Mouse (Mus musculus): ENCODE results near the gene Tfap2b.

The Tfap2b gene

DNA sequence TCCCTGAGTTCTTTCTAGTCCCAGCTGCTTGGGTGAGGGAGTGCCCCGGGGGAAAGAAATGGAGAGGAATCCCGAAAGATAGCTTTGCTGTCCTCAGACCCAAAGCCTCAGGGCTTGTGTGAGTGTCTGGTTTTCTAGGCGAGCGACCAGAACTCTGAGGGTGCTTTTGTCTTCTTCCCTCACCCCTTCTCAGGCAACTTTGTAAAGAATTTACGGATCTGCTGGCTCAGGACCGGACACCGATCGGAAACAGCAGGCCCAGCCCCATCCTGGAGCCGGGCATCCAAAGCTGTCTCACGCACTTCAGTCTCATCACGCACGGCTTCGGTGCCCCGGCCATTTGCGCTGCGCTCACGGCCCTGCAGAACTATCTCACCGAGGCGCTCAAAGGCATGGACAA lies 25.1 kb downstream of the Tfap2b start:
- DNase-seq (ENCODE audit: low spot score): no peak

DNA sequence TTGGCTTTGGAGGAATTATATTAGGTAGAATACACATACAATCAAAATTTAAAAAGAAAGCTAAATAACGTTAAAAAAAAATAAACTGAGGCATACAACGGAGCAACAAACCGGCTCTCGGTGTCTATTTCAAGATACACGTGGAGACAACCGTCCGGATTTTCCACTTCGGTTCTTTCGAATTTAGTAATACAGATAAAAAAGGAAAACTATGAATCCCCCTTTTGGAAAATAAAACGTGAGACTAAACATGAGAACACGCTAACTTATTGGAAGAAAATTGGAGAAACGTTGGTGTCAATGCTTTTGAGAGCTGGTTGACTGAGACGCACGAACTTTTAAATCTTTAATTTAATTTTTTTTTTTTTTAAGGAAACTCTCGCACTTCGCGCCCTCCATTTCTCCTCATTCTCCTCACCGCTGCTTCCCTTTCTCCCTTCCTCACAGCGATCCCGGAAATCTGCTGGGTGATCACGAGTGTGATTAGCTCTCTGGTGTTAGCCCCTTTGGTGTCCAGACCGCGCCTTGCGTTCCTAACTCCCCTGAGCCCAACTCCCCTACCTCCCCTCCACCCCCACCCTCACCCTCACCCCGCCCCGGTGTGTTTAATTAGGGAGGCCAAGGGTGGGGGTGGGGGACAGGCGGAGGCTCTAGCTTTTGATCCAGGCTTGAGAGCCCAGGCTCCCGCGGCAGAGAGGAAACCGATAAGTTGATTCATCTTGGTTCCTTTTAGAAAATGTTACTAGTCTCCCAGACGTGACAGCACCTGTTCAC lies 25.9 kb downstream of the Tfap2b start:
- no peak for DNase-seq (ENCODE audit: low spot score)

- DNase-seq (ENCODE audit: low spot score): no peak
Measured at GRCm38 (mm10) chr1:19236051-19236450, 27.3 kb downstream of the Tfap2b start.

DNA sequence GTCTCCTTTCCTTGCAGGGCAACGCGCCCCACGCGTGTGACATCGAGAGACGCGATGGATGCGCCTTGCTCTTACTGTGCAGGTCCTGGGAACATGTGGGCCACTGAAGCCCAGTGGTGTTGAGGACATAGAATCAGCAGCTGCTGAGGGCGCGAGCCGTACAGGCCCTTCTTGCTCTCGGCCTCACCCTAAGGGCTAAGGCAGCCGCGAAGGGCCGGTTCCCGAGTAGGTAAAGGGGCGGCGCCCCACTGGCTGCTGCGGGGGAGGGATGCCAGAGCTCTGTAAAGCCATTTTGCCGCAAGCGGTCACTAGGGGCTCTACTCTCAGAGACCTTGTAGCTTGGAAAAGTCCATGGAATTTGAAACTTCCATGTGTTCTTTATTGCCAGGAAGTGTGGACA lies 27.9 kb downstream of the Tfap2b start:
- DNase-seq (ENCODE audit: low spot score): no peak

DNA sequence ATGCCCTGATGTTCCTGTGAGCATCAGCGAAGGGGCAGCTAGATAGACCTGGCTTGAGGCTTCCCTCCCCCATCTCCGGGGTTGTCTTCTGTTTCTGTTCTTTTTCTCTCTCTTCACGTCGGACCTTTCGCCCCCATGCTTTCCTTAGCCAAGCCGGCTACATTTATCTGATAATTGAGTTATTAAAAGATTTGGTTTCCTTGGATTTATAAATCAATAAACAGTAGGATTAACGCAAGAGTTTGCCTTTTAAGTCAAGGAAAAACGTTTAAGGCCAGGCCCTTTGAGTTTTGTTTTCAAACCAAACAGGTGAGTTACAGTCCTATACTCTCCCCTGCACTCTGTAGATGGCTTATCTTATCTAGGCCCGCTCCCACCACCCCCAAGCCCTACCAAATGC lies 28.3 kb downstream of the Tfap2b start:
- no peak for DNase-seq (ENCODE audit: low spot score)

- no peak for DNase-seq (ENCODE audit: low spot score)
Measured at GRCm38 (mm10) chr1:19237721-19238410, 29.2 kb downstream of the Tfap2b start.

DNA sequence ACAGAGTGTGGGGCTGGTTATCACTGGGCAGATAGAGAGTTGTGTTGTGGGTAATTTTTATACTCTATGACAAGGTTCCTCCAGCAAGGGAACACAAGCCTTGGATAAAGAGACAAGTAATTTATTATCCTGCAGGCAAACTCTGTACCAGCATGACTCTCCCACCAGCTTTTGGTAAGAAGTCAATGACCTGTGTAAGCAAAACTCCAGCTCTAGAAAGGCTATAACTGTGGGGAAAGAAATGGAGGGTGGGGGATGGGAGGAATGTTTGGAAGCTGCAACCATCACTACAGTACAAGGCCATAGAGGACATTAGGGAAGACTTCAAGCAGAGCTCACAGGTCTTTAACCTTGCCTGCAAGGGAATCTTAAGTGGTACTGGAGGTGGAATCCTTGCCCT lies 31.3 kb downstream of the Tfap2b start:
- DNase-seq (ENCODE audit: low spot score): no peak

DNA sequence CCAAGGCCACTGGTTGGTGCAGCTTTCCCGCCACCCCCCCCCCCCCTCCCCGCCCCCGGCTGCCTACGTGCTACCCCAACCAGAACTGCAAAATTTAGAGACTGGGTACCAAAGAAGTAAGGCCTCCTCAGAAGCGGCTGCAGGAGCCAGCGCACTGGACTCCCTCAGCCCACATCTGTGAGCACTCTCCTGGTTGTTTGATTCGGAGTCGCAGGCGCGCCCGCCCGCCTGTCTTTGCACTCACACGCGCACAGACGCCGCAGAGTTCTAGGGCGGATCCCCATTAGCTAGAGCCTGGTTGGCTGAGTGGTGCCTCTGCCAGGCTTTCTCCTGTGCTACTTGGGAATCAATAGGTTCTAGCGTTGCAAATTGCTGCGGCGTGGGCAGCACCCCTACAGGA lies 32.6 kb downstream of the Tfap2b start:
- no peak for DNase-seq (ENCODE audit: low spot score)

GRCm38 (mm10) chr1:19242021-19242420 lies 33.3 kb downstream of the Tfap2b start:
- no peak for DNase-seq (ENCODE audit: low spot score)

- DNase-seq (ENCODE audit: low spot score): no peak
Measured at GRCm38 (mm10) chr1:19245032-19245431, 36.3 kb downstream of the Tfap2b start.

GRCm38 (mm10) chr1:19251286-19251685 lies 42.6 kb downstream of the Tfap2b start:
- no peak for DNase-seq (ENCODE audit: low spot score)

DNA sequence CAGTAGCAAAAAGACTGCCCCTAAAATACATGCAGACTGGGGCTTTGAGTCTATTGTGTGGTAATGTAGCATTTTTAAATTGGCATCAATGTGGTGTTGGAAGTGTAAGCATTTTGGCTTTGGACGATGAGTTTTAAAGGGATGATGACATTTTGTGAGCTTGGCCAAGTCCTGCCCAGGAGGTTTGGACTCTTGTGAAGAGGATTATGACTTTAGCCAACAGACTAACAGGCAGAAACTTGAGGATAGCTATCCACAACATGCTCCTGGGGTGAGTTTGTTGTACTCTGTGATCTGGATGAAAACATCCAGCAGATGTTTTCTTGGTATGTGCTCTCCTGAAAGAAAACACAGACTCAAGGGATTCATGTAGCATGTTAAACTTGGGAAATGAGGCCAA lies 60.9 kb downstream of the Tfap2b start:
- DNase-seq (ENCODE audit: low spot score): no peak

Data from c-Kit-positive CD71-positive TER-119-positive erythroid progenitor cells, embryonic 14.5 days (primary cell).